Mouse (Mus musculus): ENCODE measurements around the gene Suclg2.

The Suclg2 gene

GRCm38 (mm10) chr6:95469521-95469920 is 249.1 kb downstream of the Suclg2 start:
- DNase-seq (ENCODE audit: low spot score), result no peak

GRCm38 (mm10) chr6:95465322-95465721 is 253.3 kb downstream of the Suclg2 start:
- DNase-seq (ENCODE audit: low spot score), result no peak

DNA sequence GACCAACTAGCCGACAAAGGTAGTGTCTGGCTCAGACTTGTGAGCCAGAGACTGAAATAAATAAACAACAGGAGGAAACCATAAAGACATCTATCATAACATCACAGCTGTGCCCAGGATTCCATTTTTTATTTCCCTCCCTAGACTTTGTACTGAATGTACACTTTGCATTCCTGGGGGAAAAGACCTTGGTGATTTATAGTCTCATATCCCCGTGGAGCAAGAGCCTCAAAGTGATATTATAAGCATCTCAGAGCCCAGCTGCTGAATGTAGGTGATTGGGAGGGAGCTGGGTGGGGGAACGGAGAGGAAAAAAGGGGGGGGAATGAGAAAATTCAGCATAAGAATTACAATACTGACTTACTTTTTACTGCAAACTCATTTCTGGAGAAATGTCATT is 259.2 kb downstream of the Suclg2 start:
- no peak for DNase-seq (ENCODE audit: low spot score)

DNA sequence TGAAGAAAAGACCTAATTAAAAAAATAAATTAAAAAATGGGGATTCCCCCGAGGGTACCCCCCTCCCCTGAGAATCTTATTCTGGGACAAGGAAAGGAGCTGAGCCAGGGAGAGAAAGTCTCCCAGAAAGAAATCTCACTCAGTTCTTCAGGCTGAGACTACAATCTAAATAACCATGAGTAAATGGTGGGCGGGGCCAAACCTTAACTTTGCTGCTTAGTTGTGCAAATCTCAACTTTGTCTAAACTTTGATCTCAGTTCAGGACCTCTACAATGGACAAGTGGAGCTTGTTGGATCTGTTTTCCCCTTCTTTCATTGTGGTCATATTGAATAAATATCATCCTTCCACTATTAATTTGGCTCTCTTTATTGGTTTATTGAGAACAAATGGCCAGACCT is 272.4 kb downstream of the Suclg2 start:
- DNase-seq (ENCODE audit: low spot score), result no peak

GRCm38 (mm10) chr6:95445036-95445435 is 273.6 kb downstream of the Suclg2 start:
- DNase-seq (ENCODE audit: low spot score), result peak; percentile 75
